Mouse (Mus musculus): Measurements from ENCODE around the gene Slco2a1. TPM values are rescaled to one million over a fixed set of nuclear protein-coding genes. Genes with fewer than 3 reads are reported as not detected.

The Slco2a1 gene
- polyA plus RNA-seq, 1 experiment from 2014 or later: 1.2 TPM

- WGBS: 67% methylated on average over 7 of the region's 7 CpGs
- no peaks in the 10 kb centered on the region; the same call in 1 of the 2 replicates for H3K27me3 ChIP-seq (replicated peaks; ENCODE audit: low read depth, poor library complexity, severe bottlenecking)
Observed at GRCm38 (mm10) chr9:103053829-103054228, 65.3 kb downstream of the Slco2a1 start.

GRCm38 (mm10) chr9:103055061-103055460, 66.5 kb downstream of the Slco2a1 start:
- 69% methylated on average over 11 of the region's 11 CpGs for WGBS
- peaks cover 28% of the 10 kb centered on the region for H3K4me1 ChIP-seq
- H3K9me3 ChIP-seq: no peaks in the 10 kb centered on the region
- no peaks in the 10 kb centered on the region; the same call in 1 of the 2 replicates for H3K27me3 ChIP-seq (replicated peaks; ENCODE audit: low read depth, poor library complexity, severe bottlenecking)
- H3K4me3 ChIP-seq: no peak overlapping the region
- peak; percentile 20 for DNase-seq (ENCODE audit: low spot score)
- H3K27ac ChIP-seq (replicated peaks): peak overlapping the region; percentile 44
- no peaks in the 10 kb centered on the region for H3K36me3 ChIP-seq (replicated peaks)

More at GRCm38 (mm10) chr9:103053829-103054228, 65.3 kb downstream of the Slco2a1 start:
- H3K36me3 ChIP-seq (replicated peaks): no peaks in the 10 kb centered on the region
- no peak overlapping the region for H3K4me3 ChIP-seq
- peak overlapping the region; percentile 30; the same call in 1 of the 2 replicates for H3K27ac ChIP-seq (replicated peaks)
- no peak for DNase-seq (ENCODE audit: low spot score)
- peaks cover 28% of the 10 kb centered on the region for H3K4me1 ChIP-seq
- H3K9me3 ChIP-seq: no peaks in the 10 kb centered on the region

DNA sequence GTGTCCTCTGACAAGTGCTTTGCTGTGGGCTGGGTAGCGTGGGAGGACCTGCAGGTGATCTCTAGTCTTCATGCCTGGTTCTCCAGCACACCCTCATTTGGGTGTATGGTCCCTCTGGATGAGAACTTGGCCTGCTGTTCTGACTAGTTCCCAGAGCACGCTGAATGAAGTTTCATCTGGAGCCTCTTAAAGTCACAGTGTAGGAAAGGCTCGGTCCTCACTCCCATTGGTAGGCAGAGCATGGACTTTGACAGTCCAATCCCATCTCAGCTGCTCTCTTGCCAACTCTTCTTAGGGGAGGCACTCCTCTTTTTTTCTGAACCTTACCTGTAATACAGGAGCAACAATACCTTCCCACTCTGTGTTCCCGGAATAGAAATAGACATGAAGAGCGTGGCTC, 67.7 kb downstream of the Slco2a1 start:
- Histone ChIP-seq H3K27ac (replicated peaks) (no peak overlapping the region), H3K9me3 (no peaks in the 10 kb centered on the region), H3K4me3 (no peak overlapping the region), H3K4me1 (peaks cover 28% of the 10 kb centered on the region), H3K36me3 (replicated peaks) (no peaks in the 10 kb centered on the region), H3K27me3 (replicated peaks; ENCODE audit: low read depth, poor library complexity, severe bottlenecking) (no peaks in the 10 kb centered on the region; the same call in 1 of the 2 replicates)
- WGBS: 93% methylated on average over 5 of the region's 5 CpGs
- DNase-seq (ENCODE audit: low spot score): no peak

DNA sequence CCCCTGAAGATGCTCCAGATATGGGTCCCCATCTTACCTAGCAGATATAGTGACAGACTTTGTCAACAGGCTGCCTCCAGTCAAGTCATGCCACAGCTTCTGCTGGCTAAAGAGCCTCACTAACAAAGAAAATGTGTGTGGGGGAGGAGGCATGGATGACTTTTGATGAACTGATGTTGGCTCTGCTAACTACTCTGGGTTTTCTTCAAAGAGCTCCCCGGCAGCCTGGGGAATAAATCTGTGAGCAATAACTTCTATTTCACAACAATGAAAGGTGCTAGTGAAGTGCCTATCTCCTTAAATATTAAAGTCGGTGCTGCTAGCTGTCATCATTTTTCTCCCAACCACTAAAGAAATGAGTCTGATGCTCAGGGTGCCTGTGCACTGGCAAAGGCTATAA, 72.0 kb downstream of the Slco2a1 start:
- H3K9me3 ChIP-seq: no peaks in the 10 kb centered on the region
- H3K36me3 ChIP-seq (replicated peaks): no peaks in the 10 kb centered on the region
- H3K27ac ChIP-seq (replicated peaks): no peak overlapping the region
- DNase-seq (ENCODE audit: low spot score): no peak
- 87% methylated on average over 2 of the region's 2 CpGs for WGBS
- H3K4me3 ChIP-seq: no peak overlapping the region
- no peaks in the 10 kb centered on the region for H3K27me3 ChIP-seq (replicated peaks; ENCODE audit: low read depth, poor library complexity, severe bottlenecking)
- H3K4me1 ChIP-seq: peaks cover 13% of the 10 kb centered on the region

GRCm38 (mm10) chr9:103061471-103062053, 73.0 kb downstream of the Slco2a1 start:
- Histone ChIP-seq H3K27me3 (replicated peaks; ENCODE audit: low read depth, poor library complexity, severe bottlenecking) (no peaks in the 10 kb centered on the region), H3K27ac (replicated peaks) (no peak overlapping the region), H3K36me3 (replicated peaks) (no peaks in the 10 kb centered on the region), H3K4me1 (0 out of 2 replicates have a peak, but pooled peaks cover 8% of the 10 kb centered on the region), H3K4me3 (no peak overlapping the region), H3K9me3 (no peaks in the 10 kb centered on the region)
- 72% methylated on average over 5 of the region's 5 CpGs for WGBS
- no peak for DNase-seq (ENCODE audit: low spot score)

GRCm38 (mm10) chr9:103063591-103063990, 75.1 kb downstream of the Slco2a1 start:
- H3K4me3 ChIP-seq: no peak overlapping the region
- H3K36me3 ChIP-seq (replicated peaks): no peaks in the 10 kb centered on the region
- H3K27ac ChIP-seq (replicated peaks): no peak overlapping the region
- peaks cover 9% of the 10 kb centered on the region; the same call in 1 of the 2 replicates for H3K4me1 ChIP-seq
- H3K27me3 ChIP-seq (replicated peaks; ENCODE audit: low read depth, poor library complexity, severe bottlenecking): no peaks in the 10 kb centered on the region
- WGBS: 92% methylated on average over 6 of the region's 6 CpGs
- DNase-seq (ENCODE audit: low spot score): no peak
- H3K9me3 ChIP-seq: no peaks in the 10 kb centered on the region

DNA sequence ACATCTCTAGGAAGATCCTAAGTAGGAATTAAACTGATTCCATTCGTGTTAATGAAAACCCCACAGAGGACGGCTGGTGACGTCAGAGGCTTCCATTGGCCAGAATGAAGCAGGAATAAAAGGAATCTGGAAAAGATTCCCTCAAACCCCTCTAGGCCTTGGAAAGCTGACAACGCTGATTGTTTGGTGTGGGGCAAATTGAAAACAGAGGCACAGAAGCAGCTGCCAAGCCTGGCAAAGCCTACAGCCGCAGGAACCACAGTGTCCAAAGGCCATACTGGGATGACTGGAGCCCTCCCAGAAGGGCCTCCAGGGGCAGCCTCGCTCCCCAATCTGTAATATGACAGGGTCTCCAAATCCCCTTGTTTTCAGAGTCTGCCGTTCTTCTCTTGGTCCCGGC, 78.3 kb downstream of the Slco2a1 start:
- peak; percentile 24 for DNase-seq (ENCODE audit: low spot score)
- peaks cover 9% of the 10 kb centered on the region; the same call in 1 of the 2 replicates for H3K4me1 ChIP-seq
- WGBS: 65% methylated on average over 8 of the region's 8 CpGs
- H3K36me3 ChIP-seq (replicated peaks): no peaks in the 10 kb centered on the region
- H3K27me3 ChIP-seq (replicated peaks; ENCODE audit: low read depth, poor library complexity, severe bottlenecking): no peaks in the 10 kb centered on the region
- no peak overlapping the region for H3K27ac ChIP-seq (replicated peaks)
- no peaks in the 10 kb centered on the region for H3K9me3 ChIP-seq
- no peak overlapping the region for H3K4me3 ChIP-seq

DNA sequence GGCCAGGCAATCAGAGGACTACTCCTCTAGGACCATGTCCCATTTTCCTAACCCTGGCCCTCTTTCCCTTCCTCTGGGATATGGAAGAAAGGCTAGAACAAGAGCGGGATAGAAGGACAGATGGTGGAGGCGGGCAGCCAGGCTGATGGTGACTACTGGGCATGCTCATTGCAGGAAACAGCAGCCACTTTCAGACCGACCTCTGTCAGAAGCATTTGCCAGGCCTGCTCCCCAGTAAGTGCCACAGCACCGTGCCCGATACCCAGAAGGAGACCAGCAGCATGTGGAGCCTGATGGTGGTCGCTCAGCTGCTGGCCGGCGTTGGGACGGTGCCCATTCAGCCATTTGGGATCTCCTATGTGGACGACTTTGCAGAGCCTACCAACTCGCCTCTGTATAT, 79.1 kb downstream of the Slco2a1 start:
- Histone ChIP-seq H3K9me3 (no peaks in the 10 kb centered on the region), H3K36me3 (replicated peaks) (no peaks in the 10 kb centered on the region), H3K27ac (replicated peaks) (no peak overlapping the region), H3K27me3 (replicated peaks; ENCODE audit: low read depth, poor library complexity, severe bottlenecking) (no peaks in the 10 kb centered on the region), H3K4me1 (peaks cover 9% of the 10 kb centered on the region; the same call in 1 of the 2 replicates), H3K4me3 (no peak overlapping the region)
- 92% methylated on average over 11 of the region's 11 CpGs for WGBS
- DNase-seq (ENCODE audit: low spot score): no peak

GRCm38 (mm10) chr9:103068769-103069168, 80.3 kb downstream of the Slco2a1 start:
- H3K27me3 ChIP-seq (replicated peaks; ENCODE audit: low read depth, poor library complexity, severe bottlenecking): no peaks in the 10 kb centered on the region
- no peak overlapping the region for H3K27ac ChIP-seq (replicated peaks)
- H3K4me1 ChIP-seq: peaks cover 9% of the 10 kb centered on the region; the same call in 1 of the 2 replicates
- H3K9me3 ChIP-seq: no peaks in the 10 kb centered on the region
- no peak for DNase-seq (ENCODE audit: low spot score)
- no peak overlapping the region for H3K4me3 ChIP-seq
- 92% methylated on average over 8 of the region's 8 CpGs for WGBS
- no peaks in the 10 kb centered on the region for H3K36me3 ChIP-seq (replicated peaks)

GRCm38 (mm10) chr9:103071541-103072203, 83.2 kb downstream of the Slco2a1 start:
- Histone ChIP-seq H3K27ac (replicated peaks) (no peak overlapping the region), H3K27me3 (replicated peaks; ENCODE audit: low read depth, poor library complexity, severe bottlenecking) (no peaks in the 10 kb centered on the region), H3K4me1 (peaks cover 6% of the 10 kb centered on the region; the same call in 1 of the 2 replicates), H3K4me3 (no peak overlapping the region), H3K9me3 (no peaks in the 10 kb centered on the region), H3K36me3 (replicated peaks) (no peaks in the 10 kb centered on the region)
- DNase-seq (ENCODE audit: low spot score): no peak
- WGBS: 92% methylated on average over 7 of the region's 7 CpGs

- H3K9me3 ChIP-seq: no peaks in the 10 kb centered on the region
- no peaks in the 10 kb centered on the region for H3K36me3 ChIP-seq (replicated peaks)
- H3K27ac ChIP-seq (replicated peaks): no peak overlapping the region
- no peaks in the 10 kb centered on the region for H3K27me3 ChIP-seq (replicated peaks; ENCODE audit: low read depth, poor library complexity, severe bottlenecking)
- peaks cover 2% of the 10 kb centered on the region; the same call in 1 of the 2 replicates for H3K4me1 ChIP-seq
- DNase-seq (ENCODE audit: low spot score): no peak
- 93% methylated on average over 6 of the region's 6 CpGs for WGBS
- H3K4me3 ChIP-seq: no peak overlapping the region
Observed at GRCm38 (mm10) chr9:103072204-103072599, 83.7 kb downstream of the Slco2a1 start.

GRCm38 (mm10) chr9:103072926-103073515, 84.5 kb downstream of the Slco2a1 start:
- no peak overlapping the region for H3K27ac ChIP-seq (replicated peaks)
- WGBS: 88% methylated on average over 11 of the region's 11 CpGs
- H3K4me1 ChIP-seq: no peaks in the 10 kb centered on the region
- H3K36me3 ChIP-seq (replicated peaks): no peaks in the 10 kb centered on the region
- H3K9me3 ChIP-seq: no peaks in the 10 kb centered on the region
- no peak for DNase-seq (ENCODE audit: low spot score)
- no peak overlapping the region for H3K4me3 ChIP-seq
- H3K27me3 ChIP-seq (replicated peaks; ENCODE audit: low read depth, poor library complexity, severe bottlenecking): no peaks in the 10 kb centered on the region

Measured in embryonic facial prominence, embryonic 10.5 days (tissue).